Mouse (Mus musculus) midbrain, embryonic 16.5 days (tissue): ENCODE measurements at regions not wholly inside any gene's neighbourhood (a gene's known extent, or its start where the extent isn't known, plus 50 kb on each side); places are given as distances from the start of the nearest gene placed in this dataset.

ENCODE experiments used
- ATAC-seq: fragments of 200-750 bp; cut with Nextera tagmentation; 2 replicates; pipeline ENCODE4 v1.8.0; 2017; ENCODE audit warnings: moderate TSS enrichment
- H3K27ac ChIP-seq: fragments of 300-500 bp; sonication (generic); 2 replicates; pipeline ENCODE4 v1.5.1; 2014; ENCODE audit warnings: mild to moderate bottlenecking, low read length, mixed read lengths
- H3K27me3 ChIP-seq: fragments of 300-500 bp; sonication (generic); 2 replicates; pipeline ENCODE4 v1.6.1; 2014; ENCODE audit warnings: low read depth, low read length, mixed read lengths; ENCODE audit not compliant: control insufficient read depth, insufficient read depth
- H3K36me3 ChIP-seq: fragments of 300-500 bp; sonication (generic); 2 replicates; pipeline ENCODE4 v1.6.1; 2014; ENCODE audit warnings: mild to moderate bottlenecking, low read length, moderate library complexity, mixed read lengths; ENCODE audit not compliant: control insufficient read depth, insufficient read depth
- H3K4me1 ChIP-seq: fragments of 300-500 bp; sonication (generic); 2 replicates; pipeline ENCODE4 v1.6.1; 2014; ENCODE audit warnings: mild to moderate bottlenecking, low read length, mixed read lengths; ENCODE audit not compliant: control insufficient read depth, insufficient read depth
- H3K4me2 ChIP-seq: fragments of 300-500 bp; sonication (generic); 2 replicates; pipeline ENCODE4 v1.6.1; 2014; ENCODE audit warnings: mild to moderate bottlenecking, low read length, mixed read lengths
- H3K4me3 ChIP-seq: fragments of 300-500 bp; sonication (generic); 2 replicates; pipeline ENCODE4 v1.5.1; 2014; ENCODE audit warnings: low read depth, mild to moderate bottlenecking, low read length, moderate library complexity, mixed read lengths
- H3K9ac ChIP-seq: fragments of 300-500 bp; sonication (generic); 2 replicates; pipeline ENCODE4 v1.6.1; 2014; ENCODE audit warnings: low read depth, low read length, mixed read lengths
- H3K9me3 ChIP-seq: fragments of 300-500 bp; sonication (generic); replicated peaks from 2 replicates; pipeline ENCODE4 v1.6.1; 2014; ENCODE audit warnings: mild to moderate bottlenecking, low read length, mixed read lengths; ENCODE audit not compliant: control insufficient read depth, poor library complexity, severe bottlenecking
- WGBS: fragments of 180-500 bp; shearing (Covaris S2); extraction: QIAGEN DNeasy Blood & Tissue Kit; methylation state at CpG from one replicate; pipeline ENCODE4 v1.1.7; 2014; 5-methylcytosine and 5-hydroxymethylcytosine counted together

DNA sequence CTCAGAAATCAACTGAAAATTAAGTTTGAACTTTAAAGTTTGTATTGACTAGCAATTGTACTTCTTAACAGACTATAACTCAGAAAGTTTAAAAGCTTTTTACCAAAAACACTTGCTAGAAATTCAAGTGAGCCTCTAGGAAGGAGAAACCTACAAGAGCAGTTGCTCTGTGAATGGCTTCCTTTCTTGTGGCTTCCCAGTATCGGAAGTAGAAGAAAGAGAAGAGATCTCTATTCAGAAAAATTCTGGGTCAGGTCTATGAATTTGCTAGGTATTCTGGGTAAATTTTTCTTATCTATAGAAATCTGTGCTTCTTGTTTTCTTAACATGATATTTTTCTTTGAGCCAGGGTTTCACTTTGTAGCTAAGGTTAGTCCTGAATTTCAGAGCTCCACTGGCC lies 138.3 kb upstream of the Ppp3ca start:
- H3K36me3 ChIP-seq, result no peaks in the 10 kb centered on the region
- H3K27me3 ChIP-seq, result no peaks in the 10 kb centered on the region
- no peak overlapping the region for H3K4me2 ChIP-seq
- 91% methylated on average over 1 of the region's 1 CpGs for WGBS
- H3K27ac ChIP-seq, result no peak overlapping the region
- no peak overlapping the region for H3K9ac ChIP-seq
- H3K4me1 ChIP-seq, result no peaks in the 10 kb centered on the region
- no peak overlapping the region for H3K4me3 ChIP-seq
- no peak for ATAC-seq
- H3K9me3 ChIP-seq, result no peaks in the 10 kb centered on the region

- no peak for ATAC-seq
- Histone ChIP-seq H3K9ac (no peak overlapping the region), H3K27ac (no peak overlapping the region), H3K36me3 (no peaks in the 10 kb centered on the region), H3K27me3 (no peaks in the 10 kb centered on the region), H3K4me3 (no peak overlapping the region), H3K4me2 (no peak overlapping the region), H3K9me3 (no peaks in the 10 kb centered on the region), H3K4me1 (no peaks in the 10 kb centered on the region)
- 66% methylated on average over 2 of the region's 2 CpGs for WGBS
These were observed 161.3 kb upstream of the Ppp3ca start for GRCm38 (mm10) chr3:136508575-136508974.

GRCm38 (mm10) chr3:136507070-136507469 lies 162.9 kb upstream of the Ppp3ca start:
- no peak for ATAC-seq
- 82% methylated on average over 7 of the region's 7 CpGs for WGBS
- no peak overlapping the region for H3K27ac ChIP-seq

GRCm38 (mm10) chr3:136494831-136495230 lies 169.0 kb upstream of the Bank1 start:
- Histone ChIP-seq H3K36me3 (no peaks in the 10 kb centered on the region), H3K9ac (no peak overlapping the region), H3K27ac (no peak overlapping the region), H3K4me2 (no peak overlapping the region), H3K4me3 (no peak overlapping the region), H3K9me3 (no peaks in the 10 kb centered on the region), H3K4me1 (no peaks in the 10 kb centered on the region), H3K27me3 (no peaks in the 10 kb centered on the region)
- ATAC-seq, result no peak

More at GRCm38 (mm10) chr3:136507070-136507469, 162.9 kb upstream of the Ppp3ca start:
- H3K4me3 ChIP-seq, result no peak overlapping the region
- H3K4me2 ChIP-seq, result no peak overlapping the region
- H3K9me3 ChIP-seq, result no peaks in the 10 kb centered on the region
- no peaks in the 10 kb centered on the region for H3K36me3 ChIP-seq
- H3K9ac ChIP-seq, result no peak overlapping the region
- no peaks in the 10 kb centered on the region for H3K27me3 ChIP-seq
- no peaks in the 10 kb centered on the region for H3K4me1 ChIP-seq

GRCm38 (mm10) chr3:136491683-136492082 lies 165.8 kb upstream of the Bank1 start:
- Histone ChIP-seq H3K9me3 (no peaks in the 10 kb centered on the region), H3K27ac (no peak overlapping the region), H3K27me3 (no peaks in the 10 kb centered on the region), H3K36me3 (no peaks in the 10 kb centered on the region), H3K4me2 (no peak overlapping the region), H3K9ac (no peak overlapping the region), H3K4me3 (no peak overlapping the region), H3K4me1 (no peaks in the 10 kb centered on the region)
- ATAC-seq, result no peak
- 85% methylated on average over 2 of the region's 2 CpGs for WGBS

DNA sequence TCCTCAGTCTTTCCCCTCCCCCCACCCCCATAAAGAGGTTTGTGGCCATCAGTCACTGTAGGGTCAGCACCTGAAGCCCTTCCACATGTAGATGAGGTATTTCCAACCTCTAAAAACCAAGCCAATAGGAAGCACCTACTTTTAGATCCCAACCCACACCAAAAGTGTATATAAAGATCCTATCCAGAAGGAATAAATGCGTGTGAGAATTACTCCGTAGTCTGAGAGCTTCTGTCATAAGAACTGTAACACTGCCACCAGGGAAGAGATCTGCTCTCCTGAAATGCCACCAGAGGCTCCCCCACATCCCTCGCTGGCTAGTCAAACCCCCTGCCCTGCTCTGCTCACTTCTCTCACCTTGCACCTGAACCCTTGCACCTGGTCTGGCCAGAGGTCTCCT lies 145.8 kb upstream of the Bank1 start:
- H3K36me3 ChIP-seq, result no peaks in the 10 kb centered on the region
- H3K4me3 ChIP-seq, result no peak overlapping the region
- no peaks in the 10 kb centered on the region for H3K4me1 ChIP-seq
- H3K4me2 ChIP-seq, result no peak overlapping the region
- no peak overlapping the region for H3K9ac ChIP-seq
- H3K9me3 ChIP-seq, result no peaks in the 10 kb centered on the region
- no peaks in the 10 kb centered on the region for H3K27me3 ChIP-seq
- no peak for ATAC-seq
- WGBS, result 92% methylated on average over 3 of the region's 3 CpGs
- no peak overlapping the region for H3K27ac ChIP-seq

DNA sequence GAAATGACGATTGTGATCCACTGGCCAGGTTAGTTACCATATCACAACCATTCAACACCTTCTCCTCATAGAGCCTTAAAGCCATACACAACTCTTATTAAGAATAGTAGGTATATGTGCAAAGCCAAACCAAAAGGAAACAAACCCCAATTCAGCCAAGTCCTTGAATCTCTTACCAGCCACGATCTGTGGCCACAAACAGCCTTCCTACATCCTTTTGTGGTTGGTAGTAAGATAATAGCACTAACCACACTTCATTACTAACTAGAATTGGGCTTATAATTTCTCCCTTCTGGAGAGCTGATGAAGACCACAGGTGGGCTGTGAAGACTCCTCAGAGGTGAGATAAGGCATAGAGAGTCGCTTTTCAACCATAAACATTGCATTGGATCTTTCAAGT lies 136.9 kb upstream of the Bank1 start:
- no peak for ATAC-seq
- H3K36me3 ChIP-seq, result no peaks in the 10 kb centered on the region
- 87% methylated on average over 3 of the region's 3 CpGs for WGBS
- no peaks in the 10 kb centered on the region for H3K27me3 ChIP-seq
- no peak overlapping the region for H3K27ac ChIP-seq
- H3K9me3 ChIP-seq, result no peaks in the 10 kb centered on the region
- no peak overlapping the region for H3K4me2 ChIP-seq
- no peak overlapping the region for H3K9ac ChIP-seq
- H3K4me3 ChIP-seq, result no peak overlapping the region
- no peaks in the 10 kb centered on the region for H3K4me1 ChIP-seq

DNA sequence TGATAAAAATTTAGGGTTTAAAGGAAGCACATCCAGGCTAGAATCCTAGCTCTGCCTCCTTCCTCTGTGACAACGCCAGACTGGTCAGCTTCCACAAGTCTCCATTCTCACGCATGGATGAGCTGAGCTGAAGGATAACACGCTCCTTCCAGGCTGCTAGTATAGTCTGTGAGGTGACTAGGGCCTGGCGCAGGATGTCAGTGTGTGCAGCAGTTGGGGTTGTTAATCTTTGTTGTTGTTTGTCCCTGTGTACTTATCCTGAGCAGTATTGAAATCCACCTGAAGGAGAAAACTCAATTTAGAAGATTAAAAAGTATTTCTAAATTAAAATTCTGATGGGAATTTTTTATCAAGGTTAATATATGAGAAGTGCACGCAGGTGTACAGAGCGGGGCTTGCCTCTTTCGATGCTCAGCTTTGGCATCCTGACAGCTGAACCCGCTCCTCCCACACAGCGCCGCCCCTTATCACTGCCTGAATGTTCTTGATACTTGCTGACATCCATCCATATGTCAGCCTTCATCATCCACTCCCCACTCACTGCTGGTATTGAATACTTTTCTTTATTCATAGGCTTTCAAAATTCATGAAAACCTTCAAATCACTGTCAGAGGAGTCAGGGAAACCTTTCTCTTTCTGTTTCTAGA lies 130.7 kb upstream of the Bank1 start:
- no peak overlapping the region for H3K4me2 ChIP-seq
- no peaks in the 10 kb centered on the region for H3K4me1 ChIP-seq
- no peaks in the 10 kb centered on the region for H3K27me3 ChIP-seq
- 42% methylated on average over 10 of the region's 10 CpGs for WGBS
- H3K4me3 ChIP-seq, result no peak overlapping the region
- H3K27ac ChIP-seq, result peak overlapping the region; percentile 47; the same call in 1 of the 2 replicates
- peak; percentile 82 for ATAC-seq
- no peak overlapping the region for H3K9ac ChIP-seq
- H3K9me3 ChIP-seq, result no peaks in the 10 kb centered on the region
- no peaks in the 10 kb centered on the region for H3K36me3 ChIP-seq

GRCm38 (mm10) chr3:136455651-136456470 lies 130.0 kb upstream of the Bank1 start:
- Histone ChIP-seq H3K4me1 (no peaks in the 10 kb centered on the region), H3K27ac (no peak overlapping the region), H3K36me3 (no peaks in the 10 kb centered on the region), H3K9me3 (no peaks in the 10 kb centered on the region), H3K4me2 (no peak overlapping the region), H3K9ac (no peak overlapping the region), H3K4me3 (no peak overlapping the region), H3K27me3 (no peaks in the 10 kb centered on the region)
- ATAC-seq, result peak; percentile 85
- WGBS, result 44% methylated on average over 7 of the region's 7 CpGs
